Mouse (Mus musculus) urinary bladder, postnatal 10 days (tissue): ENCODE results near the gene Ifi211.
"Not testable (repeated sequence)": the region's sequence is repeated elsewhere in the genome, so short reads cannot be mapped to it uniquely, and the experiment has no call there.

Experiments
- DNase-seq: peaks from one replicate; pipeline ENCODE4 v3.0.0; 2022; ENCODE audit warnings: low spot score

Gene Ifi211

DNA sequence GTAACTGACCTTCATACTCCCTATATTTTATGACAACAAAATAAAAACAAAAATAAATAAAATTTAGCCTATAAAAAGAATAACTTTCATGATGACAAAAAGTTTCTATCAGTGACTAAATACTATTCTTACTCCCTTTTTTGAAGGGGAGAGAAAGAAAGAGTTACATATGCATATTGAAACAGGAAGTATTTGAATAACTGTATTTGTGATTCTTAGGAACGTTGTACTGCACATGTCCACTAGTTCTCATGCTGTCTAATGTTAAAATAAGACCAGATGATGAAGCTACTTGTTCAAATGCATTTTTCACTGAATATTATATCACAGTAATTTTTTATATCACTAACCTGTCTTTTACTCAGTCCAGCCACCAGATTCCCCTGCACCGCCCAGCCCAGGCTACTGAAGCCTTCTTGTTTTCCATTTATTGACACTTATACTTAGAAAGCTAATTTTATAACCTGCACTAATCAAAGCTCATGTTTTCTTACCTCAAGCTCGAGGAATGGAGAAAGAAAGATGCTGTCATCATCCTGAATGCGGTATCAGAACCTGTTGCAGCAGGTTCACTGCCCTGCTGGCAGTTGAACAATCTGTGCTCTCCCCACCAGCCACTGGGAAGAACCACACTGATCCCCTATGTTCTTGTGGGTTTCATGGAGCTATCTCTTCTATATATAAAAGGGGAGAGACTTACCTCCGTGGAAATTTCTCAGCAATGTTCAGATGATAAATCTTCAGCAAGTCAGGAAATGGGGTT is 33.4 kb downstream of the Ifi211 start:
- not testable (repeated sequence) for DNase-seq

DNA sequence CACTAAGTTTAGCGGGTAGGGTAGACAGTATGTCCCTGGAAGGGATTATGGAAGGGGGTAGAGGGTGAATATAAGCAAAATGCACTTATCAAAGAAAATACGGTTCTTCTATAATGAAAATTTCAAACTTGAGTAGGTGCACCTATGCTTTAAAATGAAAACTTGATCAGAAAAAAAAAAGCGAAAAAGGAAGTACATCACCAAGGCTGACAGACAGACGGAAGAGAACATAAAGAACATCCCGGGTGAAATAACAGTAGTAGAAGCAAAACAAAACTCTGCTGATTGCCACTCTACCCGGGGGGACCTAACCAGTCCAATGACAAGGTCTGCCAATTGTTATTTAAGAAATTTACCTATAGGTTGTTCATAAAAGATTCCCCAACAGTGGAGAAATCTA is 34.6 kb downstream of the Ifi211 start:
- DNase-seq: not testable (repeated sequence)

DNA sequence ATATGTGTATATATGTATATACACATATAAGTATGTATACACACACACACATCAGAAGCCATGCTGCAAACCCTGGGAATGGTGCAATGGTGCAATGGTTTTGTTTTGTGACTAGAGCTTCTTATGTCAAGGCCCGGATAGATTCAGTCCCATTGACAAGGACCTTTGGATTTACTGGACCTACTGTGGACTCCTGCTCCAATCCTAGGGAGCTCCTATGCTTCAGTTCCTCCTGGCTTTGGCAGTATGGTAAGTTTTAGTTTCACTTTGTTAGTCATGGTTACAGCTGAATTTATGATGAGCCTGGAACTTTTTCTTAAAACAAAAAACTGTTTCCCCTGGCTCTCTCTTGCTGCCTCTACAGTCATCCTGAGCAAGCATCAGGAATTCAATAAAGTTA is 35.7 kb downstream of the Ifi211 start:
- not testable (repeated sequence) for DNase-seq

DNA sequence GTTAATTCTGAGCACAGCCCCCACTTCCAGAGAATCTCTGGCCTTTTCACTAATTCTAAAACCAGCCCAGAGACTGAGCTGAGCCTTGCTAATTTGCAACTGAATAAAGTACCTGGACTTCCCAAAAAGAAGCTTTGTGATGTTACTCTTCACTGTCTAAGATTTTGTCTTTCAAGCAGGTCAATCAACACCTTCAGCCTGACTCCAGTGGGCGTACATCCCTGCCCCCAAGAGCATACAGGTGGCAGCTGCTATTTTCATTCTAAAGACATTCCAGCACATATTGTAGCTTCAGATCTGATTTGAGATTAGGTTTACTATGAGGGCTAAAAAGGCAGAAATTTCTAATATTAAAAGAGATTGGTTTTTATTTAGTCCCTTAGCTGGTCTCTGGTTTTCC is 44.3 kb downstream of the Ifi211 start:
- DNase-seq: not testable (repeated sequence)

DNA sequence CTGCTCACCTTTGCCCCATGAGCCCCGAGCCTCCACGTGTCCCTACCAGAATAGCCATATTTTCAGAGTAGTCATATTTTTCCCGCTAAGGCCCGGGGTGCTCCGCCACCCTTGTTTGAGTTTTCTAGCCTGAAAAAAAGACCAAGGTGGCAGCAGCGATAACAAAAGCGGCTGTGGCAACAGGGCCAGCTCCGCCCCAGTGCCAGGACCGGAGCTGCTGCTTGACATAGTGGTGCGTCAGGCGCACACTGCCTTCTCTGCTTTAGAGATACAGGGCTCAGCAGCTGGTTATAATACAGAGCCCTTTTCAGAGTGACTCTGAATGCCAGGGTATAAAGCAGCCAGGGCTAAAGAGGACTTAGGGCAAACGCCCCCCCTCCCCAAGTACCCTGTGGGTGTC is 46.3 kb downstream of the Ifi211 start:
- no peak for DNase-seq

DNA sequence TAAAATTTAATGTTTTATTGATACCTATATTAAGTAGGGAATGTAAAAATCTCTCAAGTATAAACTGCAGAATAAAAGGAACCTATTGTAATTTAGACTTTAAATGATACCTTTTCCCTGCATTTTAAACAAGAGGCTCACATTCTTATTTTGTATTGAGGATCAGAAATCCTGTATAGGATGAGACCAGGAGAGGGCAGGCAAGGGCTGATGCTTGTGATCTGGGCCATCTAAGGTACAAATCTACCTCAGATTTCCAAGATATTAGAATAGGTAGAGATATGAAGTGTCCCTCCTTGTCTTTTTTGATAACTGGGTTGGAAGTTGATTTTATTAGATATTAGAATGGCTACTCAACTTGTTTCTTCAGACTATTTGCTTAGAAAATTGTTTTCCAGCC is 59.1 kb downstream of the Ifi211 start:
- DNase-seq: not testable (repeated sequence)

DNA sequence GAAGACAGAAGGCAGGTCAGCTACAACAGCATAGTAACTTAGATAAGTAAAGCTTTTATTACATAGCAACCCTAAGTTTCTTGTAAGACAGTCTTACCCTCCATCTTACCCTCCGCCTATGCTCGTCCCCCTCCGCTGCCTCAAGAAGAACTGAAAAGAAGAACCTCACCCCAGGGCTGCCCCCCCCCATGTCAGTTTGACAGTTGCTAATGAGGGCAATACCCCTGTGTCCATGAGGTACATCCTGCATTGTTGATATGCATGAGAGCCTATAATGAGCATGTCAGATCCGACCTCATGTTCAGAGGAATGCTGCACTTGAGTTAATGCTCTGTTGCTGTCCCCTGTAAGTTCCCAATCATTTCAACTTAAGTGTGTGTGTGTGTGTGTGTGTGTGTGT is 60.0 kb downstream of the Ifi211 start:
- not testable (repeated sequence) for DNase-seq
